Mouse (Mus musculus) urinary bladder, postnatal 4 days (tissue): ENCODE results near the gene Pycr1.

Experiments
- DNase-seq, 2 experiments: peaks; one replicate each; pipeline ENCODE4 v3.0.0; 2021 to 2022; ENCODE audit warnings: low spot score in 2 of 2

Gene Pycr1

GRCm38 (mm10) chr11:120603545-120603944, 40.0 kb downstream of the Pycr1 start:
- no peak for DNase-seq

DNA sequence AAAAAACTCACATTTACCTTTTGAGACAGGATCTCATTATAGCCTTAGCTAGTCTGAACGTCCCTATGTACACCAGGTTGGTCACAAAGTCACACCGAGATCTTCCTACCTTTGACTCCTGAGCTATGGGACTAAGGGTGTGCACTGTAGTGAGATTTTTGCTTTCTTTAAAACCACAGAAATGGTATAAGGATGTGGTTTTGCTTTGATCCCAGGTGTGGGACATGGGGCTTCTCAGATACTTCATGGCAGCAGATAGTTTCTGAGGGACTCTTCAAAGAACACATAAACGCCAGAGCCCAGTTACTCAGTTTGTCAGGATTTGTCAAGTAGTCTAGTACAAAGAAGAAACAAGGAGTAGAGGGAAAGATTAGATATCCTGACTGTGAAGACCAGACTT, 42.9 kb downstream of the Pycr1 start:
- no peak for DNase-seq

DNA sequence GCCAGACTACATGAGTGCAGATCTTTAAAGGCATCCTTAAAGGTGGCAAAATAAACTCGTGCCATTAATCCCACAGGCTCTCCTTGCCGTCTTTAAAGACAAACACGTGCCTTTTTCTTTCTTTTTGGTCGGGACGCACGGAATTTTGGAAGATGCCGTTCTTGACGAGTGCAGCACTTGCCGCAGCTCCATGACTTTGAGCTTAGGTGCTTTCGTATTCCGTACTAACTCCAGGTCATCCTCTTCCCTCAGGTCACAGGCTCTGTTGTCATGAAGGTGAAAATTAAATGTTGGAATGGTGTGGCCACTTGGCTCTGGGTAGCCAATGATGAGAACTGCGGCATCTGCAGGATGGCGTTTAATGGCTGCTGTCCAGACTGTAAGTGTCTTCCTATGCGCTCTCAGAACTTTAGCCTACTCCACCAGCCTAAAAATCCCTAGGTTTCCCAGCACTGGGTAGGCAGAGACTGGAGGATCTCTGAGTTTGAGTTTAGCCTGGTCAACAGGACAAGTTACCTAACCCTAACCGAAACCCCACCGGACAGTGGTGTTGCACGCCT, 44.5 kb downstream of the Pycr1 start:
- no peak for DNase-seq

GRCm38 (mm10) chr11:120598283-120598989, 45.1 kb downstream of the Pycr1 start, which contains the start of the genes Alyref and Anapc11:
Gene Alyref, minus strand, starts transcription at chr11:120598365.
Gene Anapc11, plus strand, starts transcription at chr11:120598421.
- DNase-seq = peak; percentile 92 to 95

- DNase-seq = no peak
Measured at GRCm38 (mm10) chr11:120597240-120598235, 46.0 kb downstream of the Pycr1 start.

GRCm38 (mm10) chr11:120588531-120588930, 55.0 kb downstream of the Pycr1 start:
- DNase-seq = no peak
